Mouse (Mus musculus): Measurements from ENCODE around the gene Gm21188. TPM values are rescaled to one million over a fixed set of nuclear protein-coding genes. Genes with fewer than 3 reads are reported as not detected.

Gm21188 gene
- polyA plus RNA-seq, 1 experiment from 2014 or later = 0.12 TPM

Other genes starting within 250 kb of the Gm21188 start
- gene AF067063, start 222.0 kb downstream of the Gm21188 start, polyA plus RNA-seq (2015; fragmentation: Nextera tagmentation; extraction: Ambion mirVana) = not detected in 2 replicates
- gene D13Ertd608e, start 216.2 kb downstream of the Gm21188 start, polyA plus RNA-seq (2015; fragmentation: Nextera tagmentation; extraction: Ambion mirVana) = not detected in 2 replicates
- gene Tcstv1, start 157.4 kb downstream of the Gm21188 start, polyA plus RNA-seq (2015; fragmentation: Nextera tagmentation; extraction: Ambion mirVana) = not detected in 2 replicates
- gene Gm21761, start 122.9 kb downstream of the Gm21188 start, polyA plus RNA-seq (2015; fragmentation: Nextera tagmentation; extraction: Ambion mirVana) = not detected in 2 replicates
- gene B020031M17Rik, start 101.4 kb downstream of the Gm21188 start, polyA plus RNA-seq (2015; fragmentation: Nextera tagmentation; extraction: Ambion mirVana) = not detected in 2 replicates
- gene Gm36079, start 25.2 kb downstream of the Gm21188 start, polyA plus RNA-seq (2015; fragmentation: Nextera tagmentation; extraction: Ambion mirVana) = not detected in 2 replicates
- gene Gm20767, start 88.1 kb upstream of the Gm21188 start, polyA plus RNA-seq (2015; fragmentation: Nextera tagmentation; extraction: Ambion mirVana) = not detected in 2 replicates
- gene Gm21818, start 120.2 kb upstream of the Gm21188 start, polyA plus RNA-seq (2015; fragmentation: Nextera tagmentation; extraction: Ambion mirVana) = not detected in 2 replicates
- gene Gm21762, start 163.8 kb upstream of the Gm21188 start, polyA plus RNA-seq (2015; fragmentation: Nextera tagmentation; extraction: Ambion mirVana) = not detected in 2 replicates
- not detected in 2 replicates for gene Gm21731, start 186.9 kb upstream of the Gm21188 start, polyA plus RNA-seq (2015; fragmentation: Nextera tagmentation; extraction: Ambion mirVana)
- not detected in 2 replicates for gene AF067061, start 210.9 kb upstream of the Gm21188 start, polyA plus RNA-seq (2015; fragmentation: Nextera tagmentation; extraction: Ambion mirVana)
- gene BC147527, start 248.2 kb upstream of the Gm21188 start, polyA plus RNA-seq (2015; fragmentation: Nextera tagmentation; extraction: Ambion mirVana) = 0.34 and 0.41 TPM in 2 replicates

Measured in kidney, postnatal 0 days (tissue).